Mouse (Mus musculus) ES-Bruce4 (cell line): ENCODE data around the gene Brd4. TPM values are rescaled to one million over a fixed set of nuclear protein-coding genes. Genes with fewer than 3 reads are reported as not detected.
"Not testable (repeated sequence)": the region's sequence is repeated elsewhere in the genome, so short reads cannot be mapped to it uniquely, and the experiment has no call there.

Experiments
- H3K27ac ChIP-seq: 2 replicates; pipeline ENCODE4 v1.5.1; 2012; ENCODE audit warnings: low read length, inconsistent platforms; ENCODE audit not compliant: insufficient read depth
- H3K27me3 ChIP-seq: 2 replicates; pipeline ENCODE4 v1.6.1; 2012; ENCODE audit warnings: mild to moderate bottlenecking, low read length, inconsistent platforms; ENCODE audit not compliant: control insufficient read depth, poor library complexity, insufficient read depth, severe bottlenecking
- H3K36me3 ChIP-seq: 2 replicates; pipeline ENCODE4 v1.6.1; 2012; ENCODE audit warnings: inconsistent platforms, mild to moderate bottlenecking, low read length, moderate library complexity; ENCODE audit not compliant: control insufficient read depth, poor library complexity, insufficient read depth, severe bottlenecking
- H3K4me1 ChIP-seq: one replicate; pipeline ENCODE4 v1.8.1; 2011; ENCODE audit warnings: low read length; ENCODE audit not compliant: control insufficient read depth, insufficient read depth
- H3K4me3 ChIP-seq: 2 replicates; pipeline ENCODE4 v1.5.1; 2011; ENCODE audit warnings: low read depth, mild to moderate bottlenecking, low read length
- H3K9ac ChIP-seq: 2 replicates; pipeline ENCODE4 v1.6.1; 2012; ENCODE audit warnings: low read depth, mild to moderate bottlenecking, inconsistent platforms; ENCODE audit not compliant: poor library complexity, severe bottlenecking
- H3K9me3 ChIP-seq: replicated peaks from 2 replicates; pipeline ENCODE4 v1.6.1; 2012; ENCODE audit warnings: mild to moderate bottlenecking, low read length, inconsistent platforms; ENCODE audit not compliant: control insufficient read depth, poor library complexity, insufficient read depth, severe bottlenecking
- CTCF ChIP-seq: IDR thresholded peaks from one replicate; pipeline ENCODE4 v1.8.1; 2011; ENCODE audit warnings: low read depth, low read length
- EP300 ChIP-seq: IDR thresholded peaks from 2 replicates; pipeline ENCODE4 v1.6.1; 2011; ENCODE audit warnings: low read depth, low read length; ENCODE audit not compliant: insufficient read depth
- POLR2A ChIP-seq: IDR thresholded peaks from one replicate; pipeline ENCODE4 v1.8.1; 2011; ENCODE audit warnings: low read length; ENCODE audit not compliant: insufficient read depth
- polyA plus RNA-seq: library from polyadenylated mRNA; stranded (reverse); fragments of >200 nt; gene quantifications from 2 replicates; pipeline ENCODE4 v1.2.4, GENCODE M21; 2011; ENCODE audit warnings: low read depth; ENCODE audit not compliant: missing spikeins, insufficient read depth, insufficient read length

Brd4 gene
- polyA plus RNA-seq, 1 experiment, result 191 TPM

GRCm38 (mm10) chr17:32238589-32238988 is 45.9 kb downstream of the Brd4 start:
- H3K4me1 ChIP-seq, result no peaks in the 10 kb centered on the region
- H3K27me3 ChIP-seq, result no peaks in the 10 kb centered on the region
- peaks cover 12% of the 10 kb centered on the region for H3K36me3 ChIP-seq
- no peak overlapping the region for H3K4me3 ChIP-seq
- no peaks in the 10 kb centered on the region for H3K9me3 ChIP-seq
- TF ChIP-seq EP300, result no peak
- no peak for TF ChIP-seq CTCF
- no peak for TF ChIP-seq POLR2A
- no peak overlapping the region for H3K9ac ChIP-seq
- H3K27ac ChIP-seq, result no peak overlapping the region

GRCm38 (mm10) chr17:32235534-32236191 is 48.9 kb downstream of the Brd4 start:
- Histone ChIP-seq H3K27ac (no peak overlapping the region), H3K4me1 (no peaks in the 10 kb centered on the region), H3K27me3 (no peaks in the 10 kb centered on the region), H3K9ac (no peak overlapping the region), H3K4me3 (no peak overlapping the region), H3K36me3 (peaks cover 4% of the 10 kb centered on the region), H3K9me3 (no peaks in the 10 kb centered on the region)
- TF ChIP-seq POLR2A (no peak), CTCF (no peak), EP300 (no peak)

- no peaks in the 10 kb centered on the region for H3K4me1 ChIP-seq
- no peak overlapping the region for H3K4me3 ChIP-seq
- no peaks in the 10 kb centered on the region for H3K27me3 ChIP-seq
- H3K9me3 ChIP-seq, result no peaks in the 10 kb centered on the region
- no peak overlapping the region for H3K27ac ChIP-seq
- H3K36me3 ChIP-seq, result peaks cover 18% of the 10 kb centered on the region
- TF ChIP-seq CTCF (no peak), EP300 (no peak), POLR2A (no peak)
- H3K9ac ChIP-seq, result no peak overlapping the region
Observed at GRCm38 (mm10) chr17:32233174-32233573, 51.3 kb downstream of the Brd4 start.

GRCm38 (mm10) chr17:32229256-32229655 is 55.3 kb downstream of the Brd4 start:
- TF ChIP-seq CTCF, result no peak
- no peak for TF ChIP-seq EP300
- TF ChIP-seq POLR2A, result no peak
- Histone ChIP-seq H3K4me3 (no peak overlapping the region), H3K27ac (no peak overlapping the region), H3K27me3 (no peaks in the 10 kb centered on the region), H3K36me3 (peaks cover 52% of the 10 kb centered on the region), H3K9me3 (no peaks in the 10 kb centered on the region), H3K9ac (no peak overlapping the region), H3K4me1 (no peaks in the 10 kb centered on the region)

GRCm38 (mm10) chr17:32220873-32221272 is 63.6 kb downstream of the Brd4 start:
- Histone ChIP-seq H3K36me3 (peaks cover 92% of the 10 kb centered on the region), H3K4me1 (no peaks in the 10 kb centered on the region), H3K27me3 (no peaks in the 10 kb centered on the region), H3K9me3 (no peaks in the 10 kb centered on the region), H3K4me3 (no peak overlapping the region), H3K27ac (no peak overlapping the region), H3K9ac (no peak overlapping the region)
- TF ChIP-seq POLR2A (no peak), CTCF (no peak), EP300 (no peak)

- peaks cover 85% of the 10 kb centered on the region for H3K36me3 ChIP-seq
- not testable (repeated sequence) for H3K4me3 ChIP-seq
- peak; percentile 30 for TF ChIP-seq CTCF
Observed at GRCm38 (mm10) chr17:32215587-32215986, 68.9 kb downstream of the Brd4 start.

More at GRCm38 (mm10) chr17:32215587-32215986, 68.9 kb downstream of the Brd4 start:
- H3K9ac ChIP-seq, H3K9me3 ChIP-seq, H3K27me3 ChIP-seq, H3K4me1 ChIP-seq, H3K27ac ChIP-seq: not testable (repeated sequence)
